Mouse (Mus musculus) heart, embryonic 14.5 days (tissue): Measurements from ENCODE around the gene H2al1e. TPM values are rescaled to one million over a fixed set of nuclear protein-coding genes. Genes with fewer than 3 reads are reported as not detected.
A peak's percentile ranks its signal among the peaks of the same experiment; 100 is the strongest.
"Not testable (repeated sequence)": the region's sequence is repeated elsewhere in the genome, so short reads cannot be mapped to it uniquely, and the experiment has no call there.

Experiments
- ATAC-seq: fragments of 200-750 bp; cut with Nextera tagmentation; 2 replicates; pipeline ENCODE4 v1.8.0; 2017; ENCODE audit warnings: low read depth, moderate TSS enrichment; ENCODE audit not compliant: insufficient number of reproducible peaks, insufficient read depth, low FRiP score
- H3K27ac ChIP-seq, 2 experiments: fragments of 200-500 bp in 1 of 2; fragments of 300-500 bp in 1 of 2; sonication (generic) in 1 of 2; replicated peaks in 1 of 2; 2 replicates each; pipeline ENCODE4 v1.5.1; 2012 to 2014; ENCODE audit warnings: low read depth in 2 of 2, low read length in 2 of 2, control low read depth in 1 of 2, mild to moderate bottlenecking in 1 of 2, mixed read lengths in 1 of 2; ENCODE audit not compliant: control insufficient read depth in 1 of 2, insufficient read depth in 1 of 2
- H3K27me3 ChIP-seq: fragments of 300-500 bp; sonication (generic); 2 replicates; pipeline ENCODE4 v1.6.1; 2014; ENCODE audit warnings: mild to moderate bottlenecking, low read length, control low read depth; ENCODE audit not compliant: control insufficient read depth, insufficient read depth
- H3K36me3 ChIP-seq: fragments of 300-500 bp; sonication (generic); 2 replicates; pipeline ENCODE4 v1.6.1; 2014; ENCODE audit warnings: mild to moderate bottlenecking, control low read depth, low read length, mixed read lengths; ENCODE audit not compliant: control insufficient read depth, insufficient read depth
- H3K4me1 ChIP-seq, 2 experiments: fragments of 200-500 bp in 1 of 2; fragments of 300-500 bp in 1 of 2; sonication (generic) in 1 of 2; 2 replicates each; pipeline ENCODE4 v1.6.1; 2012 to 2014; ENCODE audit warnings: low read length in 2 of 2, control low read depth in 1 of 2, mixed read lengths in 1 of 2; ENCODE audit not compliant: control insufficient read depth in 2 of 2, insufficient read depth in 2 of 2
- H3K4me2 ChIP-seq: fragments of 300-500 bp; sonication (generic); 2 replicates; pipeline ENCODE4 v1.6.1; 2014; ENCODE audit warnings: mild to moderate bottlenecking, low read length
- H3K4me3 ChIP-seq, 2 experiments: fragments of 200-500 bp in 1 of 2; fragments of 300-500 bp in 1 of 2; sonication (generic) in 1 of 2; 2 replicates each; pipeline ENCODE4 v1.5.1; 2012 to 2014; ENCODE audit warnings: low read length in 2 of 2, mild to moderate bottlenecking in 2 of 2, control low read depth in 1 of 2, low read depth in 1 of 2, moderate library complexity in 1 of 2; ENCODE audit not compliant: control insufficient read depth in 1 of 2, insufficient read depth in 1 of 2
- H3K9ac ChIP-seq: fragments of 300-500 bp; sonication (generic); 2 replicates; pipeline ENCODE4 v1.6.1; 2014; ENCODE audit warnings: mild to moderate bottlenecking, low read length
- H3K9me3 ChIP-seq: fragments of 300-500 bp; sonication (generic); 2 replicates; pipeline ENCODE4 v1.6.1; 2016; ENCODE audit warnings: low read length, control low read depth; ENCODE audit not compliant: control insufficient read depth
- WGBS: fragments of 180-500 bp; shearing (Covaris S2); extraction: QIAGEN DNeasy Blood & Tissue Kit; methylation state at CpG from one replicate; pipeline ENCODE4 v1.1.7; 2014; 5-methylcytosine and 5-hydroxymethylcytosine counted together
- polyA plus RNA-seq: library from polyadenylated mRNA; unstranded; fragments of >200 nt; fragmentation: Nextera tagmentation; extraction: Ambion mirVana; gene quantifications from 2 replicates; pipeline ENCODE4 v1.2.1, GENCODE M21; 2014

Gene H2al1e
- polyA plus RNA-seq, result not detected in 2 replicates

- not testable (repeated sequence) for H3K4me2 ChIP-seq, ATAC-seq, H3K27ac ChIP-seq, H3K4me3 ChIP-seq, H3K27me3 ChIP-seq, H3K9ac ChIP-seq, H3K9me3 ChIP-seq, H3K4me1 ChIP-seq, H3K36me3 ChIP-seq
- WGBS, result no CpG with 5 or more reads among the region's 3 CpGs
These were observed at the start of gene H2al1e for GRCm38 (mm10) chrX:11311634-11312033. H2al1e (plus strand) TSS chrX:11311934.

GRCm38 (mm10) chrX:11264918-11265317 is 46.8 kb upstream of the H2al1e start:
- no peak for ATAC-seq
- no peaks in the 10 kb centered on the region for H3K4me1 ChIP-seq
- H3K9me3 ChIP-seq, result no peaks in the 10 kb centered on the region
- peaks cover 5% of the 10 kb centered on the region for H3K27me3 ChIP-seq
- H3K4me2 ChIP-seq, result no peak overlapping the region
- no peak overlapping the region for H3K27ac ChIP-seq
- H3K4me3 ChIP-seq, result no peak overlapping the region
- WGBS, result 69% methylated on average over 8 of the region's 8 CpGs
- no peaks in the 10 kb centered on the region for H3K36me3 ChIP-seq
- H3K9ac ChIP-seq, result no peak overlapping the region

DNA sequence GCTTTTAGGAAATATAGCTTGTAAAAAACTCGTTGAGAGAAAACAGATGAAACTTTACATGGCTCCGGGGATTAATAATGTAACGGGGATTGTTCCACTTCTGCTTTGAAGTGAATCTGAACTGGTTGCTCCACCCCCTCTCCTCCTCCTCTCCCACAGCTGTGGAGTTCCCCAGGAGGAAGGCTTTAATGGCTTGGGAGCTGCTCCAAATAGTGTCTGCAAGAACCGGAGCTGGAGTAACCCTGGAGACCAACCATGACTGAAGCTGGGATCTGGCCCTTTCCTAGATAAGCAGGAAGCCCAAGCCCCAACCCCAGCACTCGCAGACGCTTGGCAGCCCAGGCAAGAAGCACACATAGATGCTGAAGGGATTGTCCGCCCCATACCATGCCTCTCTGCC is 43.9 kb upstream of the H2al1e start:
- Histone ChIP-seq H3K9ac (no peak overlapping the region), H3K27ac (no peak overlapping the region), H3K4me1 (no peaks in the 10 kb centered on the region), H3K36me3 (no peaks in the 10 kb centered on the region), H3K4me3 (no peak overlapping the region), H3K27me3 (peaks cover 5% of the 10 kb centered on the region; the same call in 1 of the 2 replicates), H3K9me3 (no peaks in the 10 kb centered on the region), H3K4me2 (no peak overlapping the region)
- ATAC-seq, result no peak
- 47% methylated on average over 7 of the region's 7 CpGs for WGBS

GRCm38 (mm10) chrX:11269074-11269473 is 42.7 kb upstream of the H2al1e start:
- Histone ChIP-seq H3K4me3 (no peak overlapping the region), H3K4me1 (no peaks in the 10 kb centered on the region), H3K27ac (no peak overlapping the region), H3K4me2 (no peak overlapping the region), H3K36me3 (no peaks in the 10 kb centered on the region), H3K9me3 (no peaks in the 10 kb centered on the region), H3K9ac (no peak overlapping the region), H3K27me3 (peaks cover 5% of the 10 kb centered on the region; the same call in 1 of the 2 replicates)
- no peak for ATAC-seq
- WGBS, result 73% methylated on average over 3 of the region's 3 CpGs

DNA sequence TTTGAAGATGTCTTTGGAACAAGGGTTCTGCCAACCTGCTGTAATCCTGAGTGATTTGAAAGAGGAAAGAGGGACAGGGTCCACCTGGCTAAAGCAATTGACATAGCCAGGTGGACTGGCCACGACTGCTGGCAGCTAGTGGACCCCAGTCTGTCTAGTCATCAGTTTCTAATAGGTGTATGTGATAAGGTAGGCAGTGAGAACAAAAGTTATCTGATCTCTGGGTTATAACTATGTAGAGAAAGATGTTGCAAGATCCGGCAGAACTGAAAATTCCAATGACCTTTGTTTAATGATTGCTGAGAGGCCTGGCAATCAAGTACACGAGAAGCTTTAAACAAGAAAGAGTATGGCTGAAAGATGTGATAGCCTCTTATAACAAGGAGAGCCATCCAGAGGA is 38.5 kb upstream of the H2al1e start:
- WGBS, result 79% methylated on average over 3 of the region's 3 CpGs
- Histone ChIP-seq H3K9ac (no peak overlapping the region), H3K4me2 (no peak overlapping the region), H3K27me3 (peaks cover 5% of the 10 kb centered on the region; the same call in 1 of the 2 replicates), H3K4me1 (no peaks in the 10 kb centered on the region), H3K27ac (no peak overlapping the region), H3K4me3 (no peak overlapping the region), H3K9me3 (no peaks in the 10 kb centered on the region), H3K36me3 (no peaks in the 10 kb centered on the region)
- no peak for ATAC-seq

GRCm38 (mm10) chrX:11277083-11277482 is 34.7 kb upstream of the H2al1e start:
- ATAC-seq, result no peak

DNA sequence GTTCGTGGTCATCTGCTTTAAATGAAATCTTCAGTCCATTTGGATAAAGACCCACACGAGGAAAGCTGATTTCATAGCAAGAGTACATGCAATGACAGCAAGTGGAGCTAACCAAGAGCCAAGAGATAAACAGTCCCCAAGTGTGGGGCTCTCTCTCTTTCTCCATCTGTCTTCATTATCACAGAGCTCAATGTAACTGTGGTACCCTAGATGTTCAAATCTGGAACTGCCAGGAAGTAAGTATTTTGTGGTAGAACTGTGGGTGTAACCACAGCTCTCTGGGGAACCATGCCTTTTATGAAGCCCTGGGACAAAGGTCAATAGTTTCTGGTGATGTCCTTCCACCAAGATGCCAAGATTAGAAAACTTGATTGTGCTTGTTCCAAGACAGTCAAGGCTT is 31.0 kb upstream of the H2al1e start:
- Histone ChIP-seq H3K4me1 (no peaks in the 10 kb centered on the region), H3K9me3 (no peaks in the 10 kb centered on the region), H3K9ac (no peak overlapping the region), H3K4me3 (no peak overlapping the region), H3K4me2 (no peak overlapping the region), H3K27ac (no peak overlapping the region), H3K27me3 (no peaks in the 10 kb centered on the region; the same call in 1 of the 2 replicates), H3K36me3 (no peaks in the 10 kb centered on the region)
- ATAC-seq, result no peak
- 55% methylated on average over 2 of the region's 2 CpGs for WGBS

More at GRCm38 (mm10) chrX:11277083-11277482, 34.7 kb upstream of the H2al1e start:
- Histone ChIP-seq H3K4me2 (no peak overlapping the region), H3K4me1 (no peaks in the 10 kb centered on the region), H3K9ac (no peak overlapping the region), H3K9me3 (no peaks in the 10 kb centered on the region), H3K27me3 (no peaks in the 10 kb centered on the region), H3K27ac (no peak overlapping the region), H3K36me3 (no peaks in the 10 kb centered on the region), H3K4me3 (no peak overlapping the region)
- WGBS, result 66% methylated on average over 6 of the region's 6 CpGs

GRCm38 (mm10) chrX:11288306-11288882 is 23.3 kb upstream of the H2al1e start:
- no peaks in the 10 kb centered on the region for H3K36me3 ChIP-seq
- 42% methylated on average over 14 of the region's 14 CpGs for WGBS
- H3K4me3 ChIP-seq, result no peak overlapping the region
- peaks cover 4% of the 10 kb centered on the region; the same call in 1 of the 2 replicates for H3K27me3 ChIP-seq
- no peak overlapping the region for H3K27ac ChIP-seq
- peaks cover 0 to 5% of the 10 kb centered on the region in 2 experiments; a peak in 2 of 4 replicates for H3K4me1 ChIP-seq
- peak overlapping the region; percentile 18; the same call in 1 of the 2 replicates for H3K4me2 ChIP-seq
- H3K9ac ChIP-seq, result no peak overlapping the region
- no peak for ATAC-seq
- no peaks in the 10 kb centered on the region for H3K9me3 ChIP-seq
